Mouse (Mus musculus) cerebellum, adult 2 months (tissue): ENCODE measurements at regions not wholly inside any gene's neighbourhood (a gene's known extent, or its start where the extent isn't known, plus 50 kb on each side); places are given as distances from the start of the nearest gene placed in this dataset.
A peak's percentile ranks its signal among the peaks of the same experiment; 100 is the strongest.

Source experiments
- CTCF ChIP-seq: fragments of 200-500 bp; IDR thresholded peaks from 2 replicates; pipeline ENCODE4 v1.5.1; 2011; ENCODE audit warnings: low read depth, mild to moderate bottlenecking, control low read depth, low read length, moderate library complexity, borderline replicate concordance; ENCODE audit not compliant: insufficient read depth
- POLR2A ChIP-seq: fragments of 200-500 bp; IDR thresholded peaks from 2 replicates; pipeline ENCODE4 v1.6.1; 2011; ENCODE audit warnings: low read length, control low read depth, borderline replicate concordance; ENCODE audit not compliant: insufficient read depth

GRCm38 (mm10) chr1:137898397-137898796, 277.1 kb downstream of the Ptprc start:
- TF ChIP-seq CTCF (no peak), POLR2A (peak; percentile 97; the same call in 1 of the 2 replicates)
